Mouse (Mus musculus): ENCODE data around the gene Ptdss2.

The Ptdss2 gene

DNA sequence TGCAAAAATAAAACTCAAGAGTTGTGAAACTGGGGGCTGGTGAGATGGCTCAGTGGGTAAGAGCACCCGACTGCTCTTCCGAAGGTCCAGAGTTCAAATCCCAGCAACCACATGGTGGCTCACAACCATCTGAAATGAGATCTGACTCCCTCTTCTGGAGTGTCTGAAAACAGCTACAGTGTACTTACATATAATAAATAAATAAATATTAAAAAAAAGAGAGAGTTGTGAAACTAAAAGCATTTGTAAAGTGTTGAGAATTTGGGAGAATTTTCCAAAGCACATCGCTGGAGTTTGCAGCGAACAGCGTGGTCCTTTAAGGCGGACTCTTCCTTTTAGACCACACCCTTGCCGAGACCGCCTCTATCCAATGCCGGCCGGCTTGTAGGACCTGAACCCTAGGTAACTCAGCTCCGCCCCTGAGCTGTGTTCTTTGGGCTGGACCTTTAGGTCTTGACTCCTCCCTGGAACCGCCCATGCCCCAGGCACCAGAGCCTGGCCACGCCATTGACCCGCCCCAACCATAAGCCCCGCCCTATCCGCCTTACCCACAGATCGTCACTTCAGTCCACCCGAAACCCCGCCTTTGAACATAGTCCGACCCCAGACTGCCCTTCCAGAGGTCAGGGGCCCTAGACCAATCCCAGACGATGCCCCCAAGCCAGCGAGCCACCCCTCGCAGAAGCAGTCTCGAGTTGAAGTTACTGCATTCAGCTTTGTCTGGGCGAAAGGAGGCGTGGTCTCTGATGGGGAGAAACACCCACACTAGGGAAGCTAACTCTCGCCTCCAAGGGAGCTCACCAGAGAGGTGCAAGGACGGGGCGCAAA, 721 bp downstream of the Ptdss2 start:
- DNase-seq, result peak; percentile 98

DNA sequence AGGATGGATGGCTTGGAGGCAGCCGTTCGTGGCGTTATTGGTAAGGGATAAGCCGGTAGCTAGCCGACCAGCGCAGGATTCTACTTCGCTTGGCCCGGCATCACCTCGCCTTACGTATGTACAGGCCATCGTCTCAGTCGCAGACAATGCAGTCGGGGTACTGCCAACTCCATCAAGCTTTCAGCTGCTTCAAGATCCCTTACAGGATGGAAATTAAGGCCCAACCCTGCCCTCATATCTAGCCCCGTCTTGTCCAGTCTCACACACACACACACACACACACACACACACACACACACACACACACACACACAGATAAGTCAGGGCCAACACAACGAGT, 1.3 kb downstream of the Ptdss2 start:
- DNase-seq, result no peak

DNA sequence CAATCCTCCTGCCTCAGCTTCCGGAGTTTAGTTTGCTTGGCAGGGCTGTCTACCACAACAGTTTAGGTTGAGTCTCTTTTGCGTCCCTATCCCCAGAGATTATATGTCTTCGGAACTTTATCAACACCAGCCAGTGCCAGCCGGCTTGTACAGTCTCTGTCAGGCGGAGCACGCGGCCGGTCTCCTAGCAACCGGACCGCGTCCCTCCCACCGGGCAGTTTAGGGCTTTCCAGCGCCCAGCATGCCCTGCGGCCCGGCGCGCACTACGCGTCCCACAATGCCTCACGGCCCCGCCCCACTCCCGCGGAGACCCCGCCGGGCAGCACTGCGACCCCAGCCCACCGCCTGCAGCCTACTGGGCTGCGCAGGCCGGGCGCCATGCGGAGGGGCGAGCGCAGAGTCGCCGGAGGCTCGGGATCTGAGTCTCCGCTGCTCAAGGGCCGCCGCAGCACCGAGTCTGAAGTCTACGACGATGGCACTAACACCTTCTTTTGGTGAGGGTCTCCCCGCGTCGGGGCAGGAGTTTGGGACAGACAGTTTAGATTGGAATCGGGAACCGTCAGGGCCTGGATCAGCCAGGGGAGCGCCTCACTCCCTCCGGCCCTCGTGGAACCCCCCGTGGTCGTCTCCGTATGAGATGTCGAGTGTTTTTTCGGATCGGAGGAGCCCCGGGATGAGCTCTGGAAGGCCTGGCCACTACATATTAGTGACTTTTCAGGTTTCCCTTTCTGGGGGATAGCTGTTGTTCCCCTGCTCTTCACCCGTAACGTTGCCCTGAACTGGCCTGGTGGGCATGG, 9.0 kb downstream of the Ptdss2 start:
- DNase-seq, result peak; percentile 98

DNA sequence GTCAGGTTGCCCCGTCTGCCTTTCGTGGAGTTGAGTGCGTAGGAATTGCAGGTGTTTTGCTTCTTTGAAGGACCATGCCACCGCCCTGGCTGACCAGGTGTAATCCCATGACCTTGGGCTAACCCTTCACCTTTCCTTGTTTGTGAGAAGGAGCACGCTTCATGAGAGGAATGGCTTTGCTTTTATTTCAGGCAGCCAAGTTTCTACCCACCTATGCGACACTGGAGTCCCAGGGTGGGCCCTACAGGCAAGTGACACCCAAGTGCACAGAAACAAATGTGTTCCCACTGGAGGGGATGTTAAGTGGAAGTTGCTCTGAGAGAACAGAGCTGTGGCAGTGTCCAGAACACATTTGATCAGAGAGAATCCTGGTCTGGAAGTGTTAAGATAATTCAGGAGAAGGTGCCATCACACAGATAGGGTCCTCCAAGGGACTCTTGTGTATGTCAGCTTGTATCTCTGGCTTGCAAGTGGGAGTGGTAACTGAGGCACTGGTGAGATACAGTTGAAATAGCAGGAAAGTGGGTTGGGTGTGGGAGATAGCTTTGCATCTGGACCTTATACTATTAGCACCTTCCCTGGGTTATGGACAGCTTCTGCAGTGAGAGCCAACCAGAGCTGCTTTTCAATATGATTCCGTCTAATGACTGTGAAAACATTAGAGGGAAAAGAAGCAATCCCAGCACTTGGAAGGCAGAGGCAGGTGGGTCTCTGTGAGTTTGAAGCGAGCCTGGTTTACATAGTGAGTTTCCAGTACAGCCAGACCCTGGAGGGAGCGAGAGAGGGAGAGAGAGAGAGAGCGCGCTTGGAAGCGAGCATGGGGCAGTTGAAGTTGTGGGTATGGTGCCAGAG, 9.9 kb downstream of the Ptdss2 start:
- DNase-seq, result no peak

DNA sequence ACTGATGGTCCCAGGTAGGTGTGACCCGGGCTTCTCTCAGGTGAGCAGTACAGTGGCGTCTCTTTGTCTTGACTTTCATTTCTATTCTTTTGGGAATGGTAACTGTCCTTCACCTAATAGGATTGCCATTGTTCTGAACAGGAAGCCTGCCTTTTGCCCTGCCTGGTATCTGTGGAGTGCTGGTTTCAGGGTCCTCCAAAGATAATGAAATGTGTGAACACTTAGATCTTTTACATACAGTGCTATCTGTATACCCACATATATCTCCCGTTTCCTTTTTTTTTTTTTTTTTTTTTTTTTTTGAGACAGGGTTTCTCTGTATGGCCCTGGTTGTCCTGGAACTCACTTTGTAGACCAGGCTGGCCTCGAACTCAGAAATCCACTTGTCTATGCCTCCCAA, 19.1 kb downstream of the Ptdss2 start:
- no peak for DNase-seq

DNA sequence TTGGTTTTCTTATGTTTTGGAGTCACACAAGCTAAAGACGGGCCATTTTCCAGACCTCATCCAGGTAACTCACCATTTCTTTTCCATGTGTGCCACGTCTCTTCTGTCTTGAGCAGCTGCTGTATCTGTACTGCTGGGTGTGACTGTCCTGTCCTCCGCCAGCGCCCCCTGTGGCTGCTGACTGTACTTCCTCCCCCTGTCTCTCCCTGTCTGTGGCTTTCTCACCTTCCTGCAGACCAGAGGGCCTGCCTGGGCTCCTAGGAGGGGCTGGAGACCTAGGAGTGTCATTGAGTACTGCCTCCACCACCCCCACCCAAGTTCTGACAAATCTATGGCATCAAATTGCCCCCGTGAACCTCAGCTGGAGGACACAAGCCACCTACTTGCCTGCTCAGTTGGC, 20.9 kb downstream of the Ptdss2 start:
- peak; percentile 32 for DNase-seq

DNA sequence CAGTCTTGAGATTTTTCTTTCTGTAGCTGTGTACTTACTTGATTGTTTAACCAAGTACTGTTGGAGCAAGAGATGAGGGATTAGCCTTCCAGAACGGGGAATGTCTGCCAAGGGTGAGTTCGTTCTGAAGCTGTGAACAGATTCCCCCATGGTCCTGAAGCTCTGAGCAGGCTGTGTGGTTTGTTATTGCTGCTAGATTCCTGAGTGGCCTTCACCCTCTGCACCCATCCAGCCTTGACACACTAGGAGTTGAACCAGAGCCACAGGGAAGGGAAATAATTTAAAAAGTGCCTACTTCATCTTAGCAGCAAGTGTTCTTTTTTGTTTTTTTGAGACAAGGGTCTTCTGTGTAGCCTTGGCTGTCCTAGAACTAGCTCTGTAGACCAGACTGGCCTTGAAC, 21.7 kb downstream of the Ptdss2 start:
- DNase-seq, result no peak

DNA sequence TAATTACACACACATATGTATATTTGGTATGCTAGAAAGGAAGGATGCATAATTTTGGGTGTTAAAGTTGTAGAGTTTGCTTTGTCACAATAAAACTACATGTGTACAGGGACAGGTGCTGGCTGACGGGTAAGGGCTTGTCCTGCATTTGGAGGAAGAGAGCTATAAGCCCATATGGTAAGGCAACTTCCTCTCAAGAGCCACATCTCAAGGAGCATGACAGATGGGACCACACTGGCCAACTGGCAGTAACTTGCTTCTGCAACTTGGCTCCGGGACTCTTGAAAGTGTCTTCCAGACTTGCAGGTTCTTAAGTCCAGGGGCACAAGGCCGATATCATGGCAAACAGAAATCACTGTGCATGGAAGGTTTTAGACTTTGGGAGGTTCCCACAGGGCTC, 22.5 kb downstream of the Ptdss2 start:
- DNase-seq, result no peak

DNA sequence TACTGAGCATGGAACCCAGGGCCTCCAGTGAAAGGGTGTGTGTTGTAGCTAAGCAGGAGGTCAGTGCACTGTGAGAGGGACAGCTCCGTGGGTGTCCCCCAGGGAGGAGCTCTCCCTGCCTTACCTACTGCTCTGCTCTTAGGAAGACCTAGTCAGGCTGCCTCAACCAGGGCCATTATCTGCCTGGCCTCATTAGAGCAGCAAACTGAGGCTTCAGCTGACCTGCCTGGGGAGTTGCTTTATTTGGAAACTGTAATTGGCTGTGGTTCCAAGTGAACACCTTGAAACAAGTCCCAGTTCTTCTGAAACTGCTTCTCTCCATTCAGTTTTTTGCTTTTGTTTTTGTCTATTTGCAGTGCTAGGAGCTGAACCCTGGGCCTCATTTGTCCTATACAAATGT, 23.2 kb downstream of the Ptdss2 start:
- no peak for DNase-seq

DNA sequence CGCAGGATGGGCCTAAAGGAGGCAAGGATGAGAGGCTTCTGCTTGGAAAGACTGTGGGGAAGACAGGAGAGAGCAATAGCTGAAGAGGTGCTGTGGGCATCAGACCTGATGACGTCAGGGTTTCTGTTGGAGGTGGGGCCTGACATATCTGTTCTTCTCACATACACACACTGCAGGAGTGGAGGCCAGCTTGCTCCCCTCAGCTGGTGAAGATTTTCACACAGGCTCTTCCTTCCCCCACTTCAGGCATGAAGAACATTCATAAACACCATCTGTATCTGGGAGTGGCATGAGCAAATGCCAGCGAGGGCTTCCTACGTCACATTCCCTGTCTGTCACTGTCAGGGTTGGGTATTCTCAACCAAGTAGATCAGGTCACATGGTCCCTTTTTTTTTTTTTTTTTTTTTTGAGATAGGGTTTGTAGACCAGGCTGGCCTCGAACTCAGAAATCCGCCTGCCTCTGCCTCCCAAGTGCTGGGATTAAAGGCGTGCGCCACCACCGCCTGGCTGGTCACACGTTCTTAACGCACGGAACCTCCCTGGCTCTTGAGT, 23.9 kb downstream of the Ptdss2 start:
- DNase-seq, result no peak

DNA sequence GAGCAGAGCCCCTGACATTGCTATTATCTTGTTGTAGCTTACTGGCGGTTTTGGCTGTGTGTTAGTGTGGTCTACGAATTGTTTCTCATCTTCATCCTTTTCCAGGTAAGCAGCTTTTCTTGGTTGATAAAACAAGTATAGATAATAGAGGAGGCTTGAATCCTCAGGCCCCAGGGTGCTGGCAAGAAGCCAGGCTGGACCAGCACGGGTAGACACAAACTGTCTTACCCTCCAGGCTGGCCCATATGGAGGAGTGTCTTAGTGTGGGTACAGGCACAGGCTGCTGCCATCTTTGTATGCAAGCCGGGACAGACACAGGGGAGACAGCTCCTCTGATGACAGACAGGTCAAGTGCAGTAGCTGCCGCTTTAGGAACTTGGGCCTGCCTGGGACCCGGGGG, 24.9 kb downstream of the Ptdss2 start:
- no peak for DNase-seq

DNA sequence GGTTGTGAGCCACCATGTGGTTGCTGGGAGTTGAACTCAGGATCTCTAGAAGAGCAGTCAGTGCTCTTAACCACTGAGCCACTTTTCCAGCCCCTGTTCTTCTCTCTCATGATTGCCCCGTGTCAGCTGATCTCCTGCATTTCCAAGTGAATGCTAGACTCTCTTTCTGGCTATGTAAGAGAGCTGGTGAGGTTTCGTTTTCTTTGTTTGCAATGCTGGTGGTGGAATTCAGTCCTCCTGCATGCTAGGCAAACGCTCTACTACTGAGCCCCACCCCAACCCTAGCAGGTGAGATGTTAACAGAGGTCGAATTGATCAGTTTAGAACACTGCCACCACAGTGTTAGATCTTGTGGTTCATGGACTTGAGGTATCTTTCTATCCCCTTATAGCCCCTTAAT, 26.5 kb downstream of the Ptdss2 start:
- DNase-seq, result no peak

DNA sequence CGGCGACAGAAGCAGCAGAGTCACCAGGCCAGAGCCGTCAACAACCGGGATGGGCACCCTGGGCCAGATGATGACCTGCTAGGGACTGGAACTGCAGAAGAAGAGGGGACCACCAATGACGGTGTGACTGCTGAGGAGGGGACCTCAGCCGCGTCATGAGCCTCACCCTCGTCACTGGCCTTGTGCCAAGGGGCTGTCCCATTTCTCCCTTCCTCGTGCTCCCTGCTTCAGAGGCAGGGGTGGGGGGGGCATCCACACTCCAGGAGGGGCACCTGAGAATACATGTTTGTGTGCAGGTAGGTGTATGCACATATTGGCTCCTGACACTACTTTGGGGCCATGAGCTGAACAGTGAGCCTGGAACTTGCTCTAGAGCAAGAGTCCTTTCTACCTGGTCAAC, 33.2 kb downstream of the Ptdss2 start:
- DNase-seq, result no peak

DNA sequence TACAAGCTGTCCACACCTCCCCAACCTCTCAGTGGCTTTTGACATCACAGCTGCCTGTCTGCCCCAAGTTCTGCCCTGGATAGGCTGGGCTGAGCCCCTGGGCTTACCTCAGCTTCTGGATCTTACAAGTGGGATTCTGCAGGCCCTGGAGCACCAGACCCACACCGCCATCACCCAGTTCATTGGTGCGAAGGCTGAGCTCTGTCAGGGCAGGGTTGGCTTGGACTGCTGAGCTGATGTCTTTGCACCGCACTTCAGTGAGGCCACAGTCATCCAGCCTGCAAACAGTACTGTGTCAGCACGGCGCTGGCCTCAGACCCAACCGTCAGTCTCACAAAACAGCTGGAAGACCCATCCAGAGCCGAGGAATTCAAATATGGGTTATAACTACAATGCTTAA, 42.2 kb downstream of the Ptdss2 start:
- no peak for DNase-seq

DNA sequence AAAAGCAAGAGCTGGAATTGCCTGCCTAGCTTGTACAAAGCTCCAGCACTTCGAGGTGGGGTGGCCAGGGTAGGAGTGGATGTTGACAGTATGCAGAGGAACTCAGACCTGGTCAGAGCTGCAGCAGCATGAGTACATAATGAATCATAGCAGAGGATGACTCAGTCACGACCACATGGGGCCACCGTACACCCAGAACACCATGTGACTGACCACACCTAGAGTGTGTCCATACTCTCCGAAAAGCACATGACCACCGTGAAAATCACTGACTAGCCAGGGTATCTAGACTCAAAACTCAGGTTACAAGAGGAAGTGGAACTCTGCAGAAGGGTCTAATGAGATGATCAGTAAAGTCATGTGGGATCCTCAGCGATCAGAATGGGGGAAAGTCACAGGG, 42.7 kb downstream of the Ptdss2 start:
- DNase-seq, result no peak

DNA sequence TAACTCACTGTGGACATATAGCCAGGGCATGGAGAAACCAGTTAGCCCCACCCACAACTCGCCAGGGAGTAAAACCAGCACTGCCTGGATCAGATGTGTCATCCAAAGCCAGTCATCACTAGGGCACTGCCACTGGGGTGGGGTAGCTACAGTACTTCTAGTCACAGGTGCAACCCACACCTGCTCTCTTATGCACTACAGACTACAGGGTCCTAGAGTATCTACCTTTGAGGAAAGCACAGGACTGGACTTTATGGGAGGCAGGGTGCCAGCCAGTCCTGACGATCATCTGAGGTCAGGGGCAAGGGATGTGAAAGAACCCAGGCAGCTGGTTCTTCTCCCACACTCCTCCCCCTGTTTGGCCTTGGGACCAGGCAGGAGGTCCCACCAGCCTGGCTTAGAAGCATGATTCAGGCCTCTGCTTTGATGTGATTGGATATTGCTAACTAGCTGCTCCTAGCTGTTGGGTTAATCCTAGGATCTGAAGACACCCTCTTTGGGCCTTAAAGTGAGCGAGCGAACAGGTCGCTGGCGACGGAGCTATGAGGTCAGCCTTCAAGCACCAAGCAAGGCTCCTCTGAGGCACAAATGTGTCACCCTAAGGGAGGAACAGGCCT, 45.8 kb downstream of the Ptdss2 start:
- DNase-seq, result peak; percentile 20

DNA sequence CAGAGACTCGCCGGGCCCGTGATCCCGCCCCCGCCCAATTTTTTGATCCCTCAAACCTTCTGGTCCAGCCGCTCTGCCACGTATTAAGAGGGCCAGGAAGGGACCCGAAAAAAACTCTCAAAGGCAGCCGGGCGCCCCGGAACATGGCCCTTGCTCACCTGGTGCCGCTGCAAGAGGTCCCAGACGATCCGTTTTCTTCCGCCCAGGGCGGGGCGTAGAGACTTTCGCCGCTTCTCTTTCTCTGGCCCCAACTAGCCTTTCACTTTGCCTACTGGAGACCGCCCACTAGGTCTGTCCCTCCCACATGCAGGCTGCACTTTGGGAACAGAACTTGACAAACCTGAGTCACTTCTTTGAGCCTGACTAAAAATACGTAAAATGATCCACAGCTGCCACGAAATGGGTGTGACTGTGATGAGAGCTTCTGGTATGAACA, 46.4 kb downstream of the Ptdss2 start:
- peak; percentile 65 for DNase-seq

DNA sequence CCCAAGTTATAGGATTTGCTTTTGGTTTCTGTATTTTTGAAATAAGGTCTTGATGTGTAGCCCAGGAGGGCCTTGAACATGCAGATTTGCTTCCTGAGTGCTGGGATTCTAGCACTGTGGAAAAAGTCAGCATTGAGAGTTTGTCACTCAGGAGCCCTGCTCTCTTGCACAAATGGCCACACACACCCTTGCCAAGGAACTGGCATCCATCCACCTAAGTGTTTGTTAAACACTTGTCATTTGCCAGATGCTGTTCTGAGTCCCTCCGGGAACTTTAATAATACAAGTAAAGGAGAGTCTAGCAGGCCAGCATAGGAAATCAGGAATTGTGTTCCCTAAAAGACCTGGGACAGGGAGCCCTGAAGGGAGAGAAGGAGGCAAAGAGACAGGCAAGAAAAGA, 47.1 kb downstream of the Ptdss2 start:
- DNase-seq, result no peak

DNA sequence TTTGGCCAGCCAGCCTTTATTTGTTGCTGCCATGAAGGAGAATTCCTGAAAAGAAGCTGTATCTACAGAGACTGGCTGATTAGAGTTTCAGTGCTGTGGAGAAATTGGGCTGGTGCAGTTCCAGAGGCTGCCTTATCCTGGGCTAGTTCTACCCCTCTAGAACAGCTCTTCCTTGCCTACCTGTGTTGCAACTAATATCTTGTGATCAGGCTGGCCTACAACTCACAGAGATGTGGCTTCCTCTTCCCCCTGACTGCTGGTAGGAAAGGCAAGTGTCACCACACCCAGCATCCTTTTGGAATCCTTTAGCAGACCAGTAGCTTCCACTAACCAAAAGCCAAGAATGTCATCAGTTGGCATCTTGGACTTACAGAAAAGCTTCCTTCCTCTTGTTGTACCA, 47.7 kb downstream of the Ptdss2 start:
- DNase-seq, result no peak

DNA sequence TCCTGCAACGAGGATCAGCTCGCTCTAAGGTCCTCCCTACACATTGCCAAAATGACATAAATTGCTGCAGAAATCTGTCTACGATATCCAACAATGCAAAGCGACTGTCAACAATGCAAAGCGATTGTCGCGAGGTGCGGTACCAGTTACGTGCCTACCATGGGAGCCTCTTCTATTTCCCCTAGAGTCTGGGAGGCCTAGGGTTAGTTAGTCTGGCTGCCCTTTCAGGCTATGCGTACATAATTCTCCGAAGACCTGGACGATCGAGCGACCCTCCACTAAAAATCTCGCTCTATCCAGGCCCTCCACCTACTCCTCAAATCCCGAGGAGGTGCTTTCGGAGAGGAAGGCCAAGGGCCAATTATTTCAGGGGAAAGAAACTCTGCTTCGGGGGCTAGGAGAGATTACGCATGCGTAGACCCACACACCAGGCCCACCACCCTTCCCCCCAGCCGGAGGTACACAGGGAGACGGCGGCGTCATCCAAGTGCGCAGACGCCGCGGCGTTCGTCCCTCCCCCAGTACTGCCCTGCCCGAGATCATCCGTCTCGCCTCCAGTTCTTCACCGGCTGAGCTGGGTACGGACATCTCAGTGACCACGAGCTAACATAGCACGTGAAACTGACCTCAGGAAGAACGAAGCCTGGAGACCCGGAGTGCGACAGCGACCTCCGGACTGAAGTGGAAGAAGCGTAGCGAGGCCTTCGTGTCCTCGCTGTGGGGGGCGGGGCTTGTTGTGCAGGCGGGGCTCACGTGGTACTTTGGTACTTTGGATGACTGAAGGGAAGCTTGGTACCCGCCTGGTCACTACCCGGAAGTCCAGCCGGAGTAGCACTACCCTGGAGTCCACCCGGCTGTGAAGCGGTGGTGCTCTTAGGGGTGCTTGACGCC, 50.2 kb downstream of the Ptdss2 start, which contains the start of gene Rnh1:
Rnh1 (minus strand) TSS at position 742 of the 891 bp plus-strand sequence.
- peak; percentile 97 for DNase-seq

DNA sequence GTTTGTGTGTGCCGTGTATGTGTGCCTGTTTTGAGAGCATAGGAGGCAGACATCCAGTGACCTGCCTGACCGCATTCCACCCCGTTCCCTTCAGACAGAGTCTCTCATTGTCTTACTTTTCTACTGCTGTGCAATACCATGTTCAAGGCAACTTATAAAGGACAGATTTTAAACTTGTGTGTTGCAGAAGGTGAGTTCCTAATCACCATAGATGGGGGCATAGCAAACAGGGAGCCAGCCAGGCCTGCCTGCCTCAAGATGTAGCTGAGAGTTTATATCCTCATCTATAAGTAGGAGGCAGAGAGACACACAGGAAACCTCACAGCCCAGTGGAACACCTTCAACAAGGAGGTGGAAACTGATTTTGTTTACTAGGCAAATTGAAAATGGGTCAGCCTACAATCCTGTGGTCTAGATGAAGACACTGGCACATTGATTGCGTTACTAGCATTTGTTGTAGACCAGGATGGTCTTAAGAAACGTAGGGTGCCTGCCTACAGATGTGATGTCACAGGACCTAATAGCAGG, 51.2 kb downstream of the Ptdss2 start:
- no peak for DNase-seq

All from embryo, embryonic 11 days (tissue).